Mouse (Mus musculus) right cerebral cortex, postnatal 25 days (tissue): ENCODE results near the gene Exosc2.

Experiments
- DNase-seq: peaks from one replicate; pipeline ENCODE4 v3.0.0; 2022

Gene Exosc2

DNA sequence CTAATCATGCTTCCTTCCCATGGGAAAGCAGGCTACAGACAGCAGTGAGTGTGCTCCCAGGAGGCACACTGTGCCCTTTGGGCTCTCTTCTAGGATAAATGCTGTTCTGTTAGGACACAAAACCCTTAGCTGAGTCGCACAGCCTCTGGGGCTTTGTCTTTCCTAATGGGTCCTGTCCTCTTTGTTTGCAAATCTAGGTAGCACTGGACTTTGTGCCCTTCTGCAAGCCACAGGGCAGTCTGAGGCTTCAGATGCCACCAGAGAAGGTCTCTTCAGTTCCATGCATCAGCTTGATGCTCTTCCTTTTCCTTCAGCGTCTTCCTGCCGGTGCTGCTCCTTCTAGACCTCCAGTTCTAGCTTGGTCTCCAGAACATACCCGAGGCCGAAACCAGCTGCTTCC, 60.1 kb downstream of the Exosc2 start:
- no peak for DNase-seq
